Mouse (Mus musculus): ENCODE data around the gene Styk1.

The Styk1 gene

DNA sequence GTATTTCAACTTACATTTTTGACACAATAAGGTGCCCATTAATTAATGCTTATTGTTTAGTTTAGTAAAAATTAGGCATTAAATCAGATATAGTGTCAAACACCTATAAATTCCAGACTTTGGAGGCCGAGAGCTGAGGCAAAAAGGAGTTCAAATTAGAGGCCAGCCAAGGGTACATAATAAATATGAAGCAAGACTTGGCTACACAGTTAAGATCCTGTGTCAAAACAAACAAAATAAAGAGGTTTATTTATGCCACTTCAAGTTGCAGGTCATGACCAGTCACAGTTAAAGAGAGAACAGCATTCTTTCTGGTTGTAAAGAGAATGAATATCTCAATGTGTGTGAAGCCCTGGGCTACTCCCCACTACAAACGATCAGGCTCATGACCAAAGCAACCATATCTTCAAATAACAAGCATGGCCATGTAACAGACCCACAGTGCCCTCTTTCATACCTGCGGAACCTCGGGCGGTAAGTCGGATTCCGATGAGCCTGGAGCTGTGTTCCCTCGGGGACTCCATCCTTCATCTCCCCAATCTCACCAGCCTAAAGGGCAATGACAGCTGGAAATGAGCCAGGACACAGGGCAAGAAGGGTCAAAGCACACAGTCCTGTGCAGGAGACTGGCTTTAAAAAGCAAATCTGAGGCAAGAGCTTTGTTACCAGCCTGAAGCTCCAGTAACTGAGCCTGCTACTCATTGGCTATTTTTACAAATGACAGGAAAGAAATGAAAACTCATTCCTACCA is 16.6 kb upstream of the Styk1 start:
- DNase-seq = peak in 1 of 2 experiments; percentile 28

DNA sequence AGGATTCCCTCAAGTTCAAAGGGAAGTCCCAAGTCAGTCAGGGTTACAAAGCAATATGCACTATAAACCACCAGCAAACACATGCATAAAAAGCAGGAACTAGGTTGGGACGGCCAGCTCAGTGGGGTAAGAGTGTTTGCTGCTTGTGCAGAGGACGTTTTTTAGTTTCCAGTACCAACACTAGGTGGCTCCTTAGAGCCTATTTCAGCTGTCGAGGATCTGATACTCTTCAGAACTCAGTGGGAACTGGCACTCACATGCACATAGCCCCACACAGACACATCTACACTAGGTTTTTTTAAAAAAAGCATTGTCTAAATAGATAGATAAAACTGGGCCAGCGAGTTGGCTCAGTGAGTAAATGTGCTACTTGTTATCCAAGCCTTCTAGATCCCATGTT is 13.7 kb upstream of the Styk1 start:
- peak in 1 of 2 experiments; percentile 40 for DNase-seq

DNA sequence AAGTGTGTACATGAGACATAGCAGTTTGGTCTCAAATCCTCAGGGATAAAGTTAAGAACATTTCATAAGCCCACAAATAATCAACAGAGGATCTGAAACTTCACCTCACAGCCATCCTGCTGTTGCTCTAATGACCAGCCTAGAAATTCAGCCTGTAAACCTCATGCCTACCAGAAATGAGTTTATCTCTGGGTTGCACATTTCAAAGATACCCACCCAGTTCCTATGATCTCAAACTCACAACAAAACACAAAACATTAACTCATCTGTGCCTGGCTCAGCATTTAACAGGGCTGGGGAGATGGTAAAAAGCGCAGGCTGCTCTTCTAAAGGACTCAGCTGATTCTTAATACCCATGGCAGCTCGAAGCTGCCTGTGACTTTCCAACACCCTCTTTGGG is 11.0 kb upstream of the Styk1 start:
- no peak for DNase-seq

DNA sequence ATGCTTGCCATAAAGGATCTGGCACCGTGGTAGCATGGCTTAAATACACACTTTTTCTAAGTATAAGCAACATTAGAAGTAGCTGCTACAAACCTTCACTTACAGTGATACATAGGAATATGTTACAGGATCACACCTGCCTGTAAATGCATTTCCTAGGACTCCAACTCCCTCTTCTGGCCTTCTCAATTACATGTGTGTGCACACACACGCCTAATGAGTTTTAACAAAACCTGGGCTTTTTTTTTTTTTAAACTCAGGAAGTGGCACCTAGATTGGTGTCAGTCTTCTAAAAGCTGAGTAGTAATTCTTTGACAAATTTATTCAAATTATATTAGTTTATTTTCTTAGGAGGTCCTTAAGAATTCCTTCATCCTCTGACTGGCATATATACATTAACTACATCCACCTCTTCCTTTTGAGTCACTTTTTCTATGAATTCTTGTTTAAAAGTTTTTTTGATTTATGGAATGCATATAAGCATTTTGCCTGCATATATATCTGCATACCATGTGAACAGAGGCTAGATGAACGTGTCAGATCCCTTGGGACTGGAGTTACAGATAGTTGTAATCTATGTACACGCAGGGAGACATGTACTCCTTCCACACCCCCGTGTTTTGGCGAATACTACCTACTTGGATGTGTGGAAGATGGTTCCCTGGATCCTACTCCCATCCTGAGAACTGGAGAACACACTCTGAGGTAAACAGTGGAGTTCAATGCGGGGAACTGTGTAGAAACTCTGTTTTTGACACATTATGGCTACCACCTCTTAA is 9.8 kb upstream of the Styk1 start:
- DNase-seq = no peak

DNA sequence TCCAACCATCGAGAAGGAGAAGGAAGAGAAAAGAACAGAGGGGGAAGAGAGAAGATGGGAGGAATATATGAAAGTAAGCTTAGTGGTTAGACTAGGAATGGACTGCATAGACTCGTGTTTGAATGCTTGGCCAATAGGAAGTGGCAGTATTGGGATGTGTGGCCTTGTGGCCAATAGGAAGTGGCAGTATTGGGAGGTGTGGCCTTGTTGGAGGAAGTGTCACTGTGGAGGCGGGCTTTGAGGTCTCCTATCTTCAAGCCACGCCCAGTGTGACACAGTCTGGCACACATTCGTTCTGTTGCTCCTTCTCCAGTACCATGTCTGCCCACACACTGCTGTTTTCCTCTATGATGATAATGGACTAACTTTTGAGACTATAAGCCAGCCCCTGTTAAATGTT is 7.3 kb upstream of the Styk1 start:
- no peak for DNase-seq

DNA sequence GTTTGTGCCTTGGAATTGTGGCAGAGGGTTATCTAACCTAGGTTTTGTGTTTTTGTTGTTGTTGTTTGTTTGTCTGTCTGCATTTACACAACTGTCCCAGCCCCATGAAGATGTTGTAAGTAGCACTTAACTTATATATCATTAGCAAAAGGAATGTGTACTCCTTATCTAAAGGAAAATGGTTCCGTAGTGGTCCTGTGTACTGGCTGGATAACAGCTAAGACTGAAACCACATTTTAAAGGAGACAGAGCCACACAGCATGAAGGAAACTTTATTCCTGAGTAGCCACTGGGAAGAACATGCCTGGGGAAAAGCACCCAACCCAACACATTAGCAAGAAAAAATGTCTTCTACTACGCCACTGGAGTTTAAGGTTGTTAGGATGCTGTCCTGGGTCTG is 6.1 kb upstream of the Styk1 start:
- DNase-seq = no peak

DNA sequence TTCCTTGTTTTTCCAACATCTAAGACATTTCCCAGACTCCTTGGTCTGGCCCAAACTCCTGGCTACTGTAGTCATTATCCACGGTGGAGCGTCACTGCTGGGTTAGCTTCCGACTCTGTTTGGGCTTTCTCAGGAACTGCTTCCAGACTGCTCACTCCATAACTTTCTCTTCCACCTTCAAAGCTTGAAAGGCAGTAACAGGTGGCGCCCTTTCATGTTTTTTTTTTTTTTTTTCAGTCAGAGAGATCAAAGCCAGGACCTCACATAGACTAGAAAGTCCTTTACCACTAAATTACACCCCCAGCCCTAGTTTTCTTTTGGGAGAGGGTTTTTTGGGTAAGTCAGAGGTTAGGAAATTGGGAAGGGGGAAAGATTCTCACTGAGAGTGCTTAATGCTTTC is 1.5 kb upstream of the Styk1 start:
- DNase-seq = no peak

DNA sequence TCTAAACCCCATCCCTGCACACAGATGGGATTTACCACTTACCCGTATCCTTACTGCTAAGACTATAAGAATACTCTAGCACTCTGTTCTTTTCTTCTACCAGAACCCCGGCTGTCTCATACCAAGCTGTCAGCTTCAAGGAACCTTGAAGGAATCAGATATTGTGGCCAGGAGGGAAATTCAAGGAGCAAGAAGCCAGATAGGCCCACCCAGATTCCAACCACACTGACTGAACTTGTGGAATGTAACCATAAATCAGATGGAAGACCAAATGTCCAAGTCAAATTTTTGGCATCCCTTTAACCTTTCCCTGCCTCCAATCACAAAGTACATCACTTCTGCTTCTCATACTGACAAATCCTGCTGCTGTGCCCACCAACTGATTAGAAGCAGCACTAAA is 6.4 kb downstream of the Styk1 start:
- no peak for DNase-seq

DNA sequence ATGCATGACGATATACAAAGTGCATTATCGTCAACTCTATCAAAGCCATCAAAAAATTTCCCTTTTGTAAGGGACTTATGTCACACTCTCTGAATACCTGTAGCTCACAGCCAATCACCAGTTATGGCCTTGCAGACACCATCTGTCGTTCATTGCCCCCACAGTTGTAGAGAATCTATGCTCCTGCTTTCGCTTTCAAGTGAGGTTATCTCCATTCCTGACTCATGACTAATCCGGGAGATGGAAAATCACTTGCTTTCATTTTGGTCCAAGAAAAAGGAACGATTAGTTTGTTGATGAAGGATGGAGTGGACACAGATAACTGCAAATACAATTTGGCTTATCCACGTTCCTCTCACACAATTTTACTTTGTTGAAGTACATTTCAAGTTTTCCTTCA is 9.1 kb downstream of the Styk1 start:
- no peak for DNase-seq

DNA sequence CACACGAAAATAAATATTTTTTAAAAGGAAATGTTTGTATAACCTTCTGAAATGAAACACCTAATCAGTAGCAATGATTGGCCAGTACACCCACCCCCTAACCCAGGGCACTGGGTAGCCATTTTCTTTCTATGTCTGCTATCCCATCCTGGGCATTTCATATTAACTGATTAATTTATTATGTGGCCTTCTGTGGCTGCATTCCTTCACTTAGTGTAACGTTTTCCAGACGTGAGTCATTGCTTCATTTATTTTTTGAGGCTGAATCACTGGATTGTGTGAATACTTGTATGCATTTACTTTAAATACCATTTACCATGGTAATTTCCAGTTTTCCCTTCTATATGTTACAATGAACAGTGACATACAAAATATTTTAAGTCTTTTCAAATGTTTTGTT is 13.3 kb downstream of the Styk1 start:
- DNase-seq = no peak

DNA sequence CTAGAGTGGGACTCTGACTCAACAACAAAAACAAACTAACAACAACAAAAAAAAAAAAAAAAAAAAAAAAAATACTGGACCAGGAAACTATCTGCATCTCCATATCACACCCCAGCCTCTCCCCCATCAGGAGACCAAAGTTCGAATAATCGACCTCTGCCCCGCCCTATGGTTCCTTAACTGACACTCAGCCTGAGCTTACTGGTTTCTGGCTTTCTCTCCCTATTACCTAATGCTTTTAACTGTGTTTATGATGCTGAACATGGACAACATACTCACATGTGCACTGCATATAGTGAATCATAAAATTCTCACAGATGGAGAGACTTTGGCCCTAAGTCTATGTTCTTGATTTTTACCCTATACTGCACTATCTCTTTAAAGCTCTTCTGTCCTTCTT is 14.1 kb downstream of the Styk1 start:
- DNase-seq = no peak

DNA sequence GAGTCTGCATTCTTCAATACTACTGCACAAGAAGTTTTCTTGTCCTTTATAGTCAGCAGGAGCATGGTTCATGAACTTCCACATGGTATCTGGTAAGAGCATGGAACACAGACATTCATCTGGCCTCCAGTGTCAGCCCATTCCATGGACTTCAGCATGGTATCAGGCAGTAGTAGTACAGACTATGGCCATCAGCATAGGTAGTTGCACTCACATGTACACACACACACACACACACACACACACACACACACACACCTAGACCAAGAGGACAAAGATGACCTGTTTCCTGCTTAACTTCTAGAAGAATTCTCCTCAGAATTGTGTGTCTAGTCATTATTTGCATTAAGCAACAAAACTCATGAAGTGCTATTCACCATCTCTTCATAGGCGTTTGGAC is 14.6 kb downstream of the Styk1 start:
- DNase-seq = no peak

DNA sequence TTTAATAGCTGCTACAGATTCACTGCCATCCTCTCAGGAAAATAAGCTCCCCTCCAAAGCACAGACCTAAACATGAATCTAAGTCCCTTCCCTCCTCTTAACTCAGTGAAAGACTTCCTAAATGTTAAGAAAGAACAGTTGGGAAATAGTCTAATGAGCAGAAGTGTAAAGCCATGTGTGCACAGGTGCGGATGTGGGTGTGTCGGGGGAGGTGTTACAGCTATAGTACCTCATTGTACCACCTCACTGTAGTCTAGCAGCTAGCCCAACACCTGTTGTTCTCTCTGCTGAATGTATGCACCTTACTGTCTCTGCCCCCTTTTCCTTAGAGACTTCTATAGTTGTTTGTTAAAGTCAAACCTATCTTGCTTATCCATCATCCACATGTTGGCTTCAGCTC is 26.3 kb downstream of the Styk1 start:
- DNase-seq = no peak

DNA sequence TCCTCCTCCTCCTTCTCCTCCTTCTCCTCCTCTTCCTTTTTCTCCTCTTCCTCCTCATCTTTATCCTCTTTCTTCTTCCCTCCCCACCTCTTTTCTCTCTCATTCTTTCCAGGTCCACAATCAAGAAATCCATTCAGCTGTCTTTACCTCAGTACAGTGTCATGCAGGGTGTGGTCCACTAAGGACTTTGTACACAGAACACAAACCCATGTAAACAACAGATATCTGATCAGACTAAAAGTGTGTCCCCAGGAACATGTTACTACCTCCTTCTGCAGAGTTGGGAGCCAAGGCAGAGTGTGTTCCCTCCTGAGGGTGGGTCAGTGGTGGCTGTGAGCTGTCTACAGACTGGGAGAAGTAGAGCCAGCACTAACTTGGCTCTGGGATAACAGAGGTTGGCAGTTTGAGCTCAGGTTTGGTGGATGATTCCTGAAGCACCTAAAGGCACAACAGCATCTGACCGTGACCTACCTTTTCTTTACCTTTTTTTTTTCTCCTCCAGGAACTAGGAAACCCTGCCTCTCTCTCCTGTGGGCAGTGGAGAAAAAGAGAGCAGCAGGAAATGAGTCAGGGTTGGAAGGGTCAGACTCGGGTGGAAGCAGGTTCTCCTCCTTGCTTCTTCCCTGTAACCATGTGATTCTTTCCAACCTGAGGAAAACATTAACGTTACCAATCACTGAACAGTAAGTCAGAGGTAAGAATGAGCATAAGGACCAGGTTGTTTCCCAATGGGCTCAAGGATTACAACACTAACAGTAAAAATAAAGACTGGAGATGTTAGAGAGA is 31.4 kb downstream of the Styk1 start:
- DNase-seq = no peak

DNA sequence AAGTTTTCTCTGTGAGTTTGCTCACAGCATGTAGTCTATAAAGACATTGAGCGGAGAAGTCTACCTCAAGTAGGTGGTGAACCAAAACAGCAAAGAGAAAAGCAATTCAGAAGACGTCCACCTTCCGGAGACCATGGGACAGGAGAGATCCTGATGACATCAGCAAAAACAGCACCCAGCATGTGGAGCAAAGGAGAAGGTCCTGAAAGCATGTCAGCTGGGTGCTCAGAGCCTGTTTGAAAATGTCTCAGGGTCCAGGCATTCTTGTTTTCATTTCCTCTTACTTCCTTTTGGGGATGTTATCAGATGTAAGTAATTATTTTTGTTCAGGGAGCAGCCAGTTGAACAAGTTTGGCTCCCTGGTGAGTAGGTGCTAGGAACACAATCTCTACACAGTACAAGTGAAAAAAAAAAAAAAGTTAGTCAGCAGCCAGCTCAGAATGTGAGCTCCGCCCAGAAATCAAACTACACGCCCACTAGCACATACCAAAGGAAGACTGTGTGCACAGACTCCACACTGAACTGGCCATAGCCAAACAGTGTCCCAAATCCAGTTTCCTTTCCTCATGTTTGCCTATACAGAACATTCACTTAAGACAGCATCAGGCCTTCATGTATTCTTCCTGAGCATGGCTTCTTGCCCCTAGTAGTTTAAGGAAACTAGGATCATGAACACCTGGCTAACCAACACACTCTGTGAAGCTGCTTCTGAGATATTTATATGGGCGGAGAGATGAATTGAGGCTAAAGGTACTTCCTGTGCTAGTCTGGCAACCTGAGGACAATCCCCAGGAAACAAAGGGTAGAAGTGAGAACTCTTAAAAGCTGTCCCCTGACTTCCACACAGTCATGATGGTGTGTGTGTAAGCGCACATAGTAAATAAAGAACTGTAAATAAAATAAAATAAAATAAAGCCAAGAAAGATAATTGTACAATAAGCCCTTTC is 37.0 kb downstream of the Styk1 start:
- no peak for DNase-seq

DNA sequence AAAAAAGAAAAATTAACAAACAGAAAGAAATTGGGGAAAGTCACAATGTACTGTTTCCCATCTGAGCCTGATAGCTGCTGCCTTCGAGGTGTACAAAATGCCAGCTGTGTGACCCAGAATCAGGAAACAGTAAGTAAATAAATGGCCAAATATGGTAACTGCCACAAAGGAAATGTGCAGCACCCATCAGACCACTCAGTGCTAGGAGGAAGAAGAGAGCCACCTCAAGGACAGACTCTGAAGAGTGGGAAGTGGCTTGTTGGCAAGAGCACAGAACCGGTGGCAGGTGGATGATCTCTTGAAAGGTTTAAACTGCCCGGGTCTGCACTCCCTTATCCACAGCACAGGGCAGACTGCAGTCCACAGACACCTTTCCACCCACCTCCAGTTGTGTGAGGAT is 45.4 kb downstream of the Styk1 start:
- no peak for DNase-seq

DNA sequence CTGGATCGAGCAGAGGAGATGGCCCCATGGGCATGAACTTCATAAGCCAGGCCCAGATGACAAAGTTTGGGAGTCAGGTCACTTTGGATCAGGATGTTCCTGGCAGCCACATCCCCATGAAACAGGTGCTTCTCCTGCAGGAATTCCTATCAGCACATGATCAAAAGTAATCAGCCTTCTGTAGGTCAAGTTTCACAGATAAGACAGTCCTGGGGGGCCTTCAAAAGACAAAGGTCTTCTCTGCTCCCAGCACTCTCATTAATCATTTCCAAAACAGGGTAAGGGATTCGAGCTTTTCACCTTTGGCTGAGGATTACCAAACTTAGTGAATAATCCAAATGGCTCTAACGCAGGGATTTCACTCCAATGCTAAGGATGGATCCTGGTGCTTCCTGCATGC is 48.6 kb downstream of the Styk1 start:
- no peak for DNase-seq

DNA sequence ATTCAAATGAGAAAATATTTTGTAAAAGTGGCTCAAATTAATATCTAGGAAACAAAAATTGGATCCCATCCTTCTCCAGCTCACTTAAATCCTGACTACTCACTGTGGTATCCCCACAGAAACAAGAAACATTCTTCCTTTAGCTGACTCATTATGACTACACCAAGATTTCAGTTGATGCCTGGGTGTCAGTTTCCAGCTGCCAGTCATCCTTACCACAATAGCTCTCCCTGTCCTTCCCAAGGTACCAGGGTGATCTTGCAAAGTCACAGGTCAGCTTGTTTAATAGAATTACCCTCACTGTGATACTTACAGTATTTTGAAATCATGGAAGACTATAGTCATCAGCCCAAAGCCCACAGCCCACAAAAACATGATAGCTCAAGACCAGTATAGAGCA is 54.9 kb downstream of the Styk1 start:
- no peak for DNase-seq

DNA sequence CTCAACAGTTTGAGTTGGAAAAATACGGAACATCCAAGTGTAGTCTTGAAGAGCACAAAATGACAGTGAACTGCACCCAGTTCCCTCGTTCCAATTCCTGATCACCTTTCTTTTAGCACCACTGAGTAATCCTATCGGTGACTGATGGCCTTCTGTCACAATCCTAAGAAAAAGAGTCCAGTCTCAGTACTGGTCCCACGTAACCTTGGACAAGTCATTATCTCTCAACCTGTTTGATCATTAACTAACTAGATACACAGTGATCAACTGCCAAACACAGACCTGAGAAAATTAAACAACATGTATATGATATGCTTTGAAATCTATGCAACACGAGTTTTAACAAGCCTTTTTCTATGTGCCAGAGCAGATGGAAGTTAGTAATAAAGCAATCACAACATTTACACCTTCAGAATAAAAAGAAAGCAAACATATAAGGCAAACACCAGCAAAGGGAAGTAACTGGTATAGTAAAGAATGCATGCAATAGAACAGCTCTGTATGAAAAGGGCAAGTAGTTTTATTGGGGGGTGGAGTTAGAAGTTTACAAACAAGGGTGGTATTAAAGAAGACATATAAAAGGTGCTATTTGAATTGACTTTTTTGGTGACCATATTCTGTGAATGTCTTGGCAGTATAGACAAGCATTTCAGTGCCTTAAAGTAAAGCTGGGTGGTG is 58.8 kb downstream of the Styk1 start:
- no peak for DNase-seq

DNA sequence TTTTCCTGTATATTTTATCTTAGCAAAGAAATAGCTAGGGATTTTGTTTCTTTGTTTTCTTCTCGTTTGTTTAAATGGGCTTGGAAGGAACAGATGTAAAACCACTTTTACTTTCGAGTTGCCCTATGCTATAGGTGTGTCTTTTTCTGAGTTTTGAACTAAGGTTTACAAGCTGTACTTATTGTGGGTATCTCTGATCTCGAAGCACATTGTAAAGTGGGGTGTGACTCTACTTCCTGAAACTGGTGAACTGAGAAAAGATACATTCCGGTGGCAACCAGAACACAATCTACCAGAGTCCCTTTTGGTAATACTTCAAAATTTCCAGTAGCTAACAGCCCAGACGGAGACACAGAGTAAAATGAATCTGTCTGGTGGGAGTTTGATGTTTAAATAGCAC is 59.5 kb downstream of the Styk1 start:
- DNase-seq = no peak

DNA sequence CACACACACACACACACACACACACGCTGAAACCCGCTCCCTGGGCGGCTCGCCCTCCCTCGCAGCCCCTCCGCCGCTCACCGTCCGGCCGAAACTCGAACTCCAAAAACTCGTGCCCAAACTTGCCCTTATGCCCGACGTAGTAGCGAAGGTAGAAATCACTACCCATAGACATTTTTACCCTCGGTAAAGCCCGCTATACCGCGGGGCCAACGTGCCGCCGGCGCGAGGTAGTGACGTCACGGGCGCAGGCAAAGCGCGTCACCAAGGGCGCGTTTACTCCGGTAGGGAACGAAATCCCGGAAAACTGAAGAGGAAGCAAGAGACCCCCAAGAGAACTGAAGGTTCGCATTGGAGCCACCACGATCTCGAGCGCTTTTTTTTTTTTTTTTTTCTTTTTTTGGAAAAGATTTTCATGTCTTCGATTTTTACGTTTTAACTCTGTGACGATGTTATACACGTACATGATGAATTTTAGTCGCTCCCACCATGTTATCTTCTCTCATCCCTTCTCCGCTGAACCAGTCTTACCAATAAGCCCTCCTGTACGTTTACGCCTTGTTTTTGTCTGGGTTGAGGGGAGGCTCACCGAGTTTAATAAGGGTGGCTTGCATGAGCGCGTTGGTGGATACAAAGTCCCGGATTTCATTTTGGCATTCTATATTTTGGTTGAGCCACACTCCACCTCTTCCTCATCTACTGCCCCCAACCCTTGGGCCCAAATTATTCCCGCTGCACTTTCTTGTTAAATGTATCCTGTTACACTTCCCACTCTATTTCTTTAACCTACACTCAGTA is 60.2 kb downstream of the Styk1 start, which contains the start of gene Magohb:
TSS of gene Magohb (minus strand) at position 254 of the 798 bp plus-strand sequence.
- DNase-seq = peak; percentile 88 to 90
